Mouse (Mus musculus) neural tube, embryonic 11.5 days (tissue): ENCODE data around the gene Rpl27a. TPM values are rescaled to one million over a fixed set of nuclear protein-coding genes. Genes with fewer than 3 reads are reported as not detected.

ENCODE experiments used
- ATAC-seq: fragments of 200-750 bp; cut with Nextera tagmentation; 2 replicates; pipeline ENCODE4 v1.8.0; 2017; ENCODE audit warnings: moderate number of reproducible peaks, mild to moderate bottlenecking, moderate TSS enrichment, moderate library complexity; ENCODE audit not compliant: insufficient read depth, low FRiP score, low TSS enrichment
- DNase-seq: peaks from one replicate; pipeline ENCODE4 v3.0.0-alpha.2; 2015; ENCODE audit warnings: low spot score
- H3K27ac ChIP-seq: fragments of 300-500 bp; sonication (generic); 2 replicates; pipeline ENCODE4 v1.5.1; 2014; ENCODE audit warnings: low read depth, mild to moderate bottlenecking, low read length
- H3K27me3 ChIP-seq: fragments of 300-500 bp; sonication (generic); 2 replicates; pipeline ENCODE4 v1.6.1; 2014; ENCODE audit warnings: mild to moderate bottlenecking, low read length, mixed read lengths; ENCODE audit not compliant: control insufficient read depth, insufficient read depth
- H3K36me3 ChIP-seq: fragments of 300-500 bp; sonication (generic); 2 replicates; pipeline ENCODE4 v1.6.1; 2014; ENCODE audit warnings: mild to moderate bottlenecking, low read length, moderate library complexity, mixed read lengths; ENCODE audit not compliant: control insufficient read depth, insufficient read depth
- H3K4me1 ChIP-seq: fragments of 300-500 bp; sonication (generic); 2 replicates; pipeline ENCODE4 v1.6.1; 2014; ENCODE audit warnings: low read length, mixed read lengths; ENCODE audit not compliant: control insufficient read depth, insufficient read depth
- H3K4me2 ChIP-seq: fragments of 300-500 bp; sonication (generic); 2 replicates; pipeline ENCODE4 v1.6.1; 2014; ENCODE audit warnings: low read depth, mild to moderate bottlenecking, moderate library complexity
- H3K4me3 ChIP-seq: fragments of 300-500 bp; sonication (generic); 2 replicates; pipeline ENCODE4 v1.5.1; 2014; ENCODE audit warnings: low read depth, low read length
- H3K9ac ChIP-seq: fragments of 300-500 bp; sonication (generic); 2 replicates; pipeline ENCODE4 v1.6.1; 2014; ENCODE audit warnings: mild to moderate bottlenecking, low read length
- H3K9me3 ChIP-seq: fragments of 300-500 bp; sonication (generic); 2 replicates; pipeline ENCODE4 v1.6.1; 2016; ENCODE audit warnings: low read length; ENCODE audit not compliant: control insufficient read depth
- WGBS: fragments of 180-500 bp; shearing (Covaris S2); extraction: QIAGEN DNeasy Blood & Tissue Kit; methylation state at CpG from one replicate; pipeline ENCODE4 v1.1.7; 2014; 5-methylcytosine and 5-hydroxymethylcytosine counted together
- polyA plus RNA-seq: library from polyadenylated mRNA; unstranded; fragments of >200 nt; fragmentation: Nextera tagmentation; extraction: Ambion mirVana; gene quantifications from 2 replicates; pipeline ENCODE4 v1.2.1, GENCODE M21; 2014

The Rpl27a gene
- polyA plus RNA-seq, 1 experiment from 2014 or later, result 115 TPM

DNA sequence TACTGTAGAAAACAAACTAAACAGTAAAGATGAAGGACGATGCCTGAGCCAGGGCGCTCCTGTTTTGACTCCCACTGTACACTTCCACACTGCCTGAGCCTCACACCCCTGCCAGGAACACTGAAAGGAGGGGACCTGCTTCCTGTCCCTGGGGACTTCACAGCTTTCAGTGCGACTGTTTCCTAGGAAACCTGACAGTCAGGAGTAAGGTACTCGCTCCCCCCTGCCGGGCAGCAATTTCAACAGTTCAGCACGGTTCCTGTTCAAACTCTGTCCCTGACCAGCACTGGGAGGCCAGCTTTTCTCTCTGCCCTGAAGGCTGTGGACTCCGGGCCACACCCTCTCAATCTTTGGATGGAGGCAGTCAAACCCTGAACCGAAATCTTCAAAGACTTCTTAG, 11.8 kb upstream of the Rpl27a start:
- WGBS, result 2% methylated on average over 8 of the region's 8 CpGs
- H3K36me3 ChIP-seq, result no peaks in the 10 kb centered on the region
- H3K4me2 ChIP-seq, result peak overlapping the region; percentile 24
- H3K9me3 ChIP-seq, result no peaks in the 10 kb centered on the region
- H3K4me3 ChIP-seq, result no peak overlapping the region
- peak overlapping the region; percentile 44; the same call in 1 of the 2 replicates for H3K9ac ChIP-seq
- peak; percentile 40 for DNase-seq
- H3K4me1 ChIP-seq, result peaks cover 4% of the 10 kb centered on the region
- no peak overlapping the region for H3K27ac ChIP-seq
- no peaks in the 10 kb centered on the region for H3K27me3 ChIP-seq
- ATAC-seq, result peak; percentile 72

DNA sequence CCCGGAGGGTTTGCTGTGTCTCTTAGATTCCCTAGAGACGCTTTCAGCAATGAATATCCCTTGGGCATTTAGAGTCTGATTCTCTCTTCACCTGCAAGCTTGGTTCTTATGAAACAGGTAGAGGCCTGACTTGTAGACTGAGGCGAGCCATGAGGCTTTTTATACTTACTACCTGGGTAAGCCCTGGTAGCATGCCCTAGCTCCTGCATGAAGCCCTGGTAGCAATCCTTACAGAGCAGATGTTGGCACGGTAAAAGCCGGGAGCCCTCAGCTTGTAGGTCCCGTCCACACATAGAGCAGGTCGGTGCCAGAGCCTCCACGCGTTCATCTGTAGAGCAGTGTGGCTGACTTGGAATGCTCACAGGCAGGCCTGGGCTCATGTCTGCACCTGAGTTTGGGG, 11.4 kb upstream of the Rpl27a start:
- no peak for DNase-seq
- no peak overlapping the region for H3K27ac ChIP-seq
- H3K9ac ChIP-seq, result no peak overlapping the region
- no peak overlapping the region; the same call in 1 of the 2 replicates for H3K4me2 ChIP-seq
- peaks cover 4% of the 10 kb centered on the region for H3K4me1 ChIP-seq
- no peak overlapping the region for H3K4me3 ChIP-seq
- H3K9me3 ChIP-seq, result no peaks in the 10 kb centered on the region
- H3K27me3 ChIP-seq, result no peaks in the 10 kb centered on the region
- no peaks in the 10 kb centered on the region for H3K36me3 ChIP-seq
- ATAC-seq, result no peak
- 38% methylated on average over 9 of the region's 9 CpGs for WGBS

DNA sequence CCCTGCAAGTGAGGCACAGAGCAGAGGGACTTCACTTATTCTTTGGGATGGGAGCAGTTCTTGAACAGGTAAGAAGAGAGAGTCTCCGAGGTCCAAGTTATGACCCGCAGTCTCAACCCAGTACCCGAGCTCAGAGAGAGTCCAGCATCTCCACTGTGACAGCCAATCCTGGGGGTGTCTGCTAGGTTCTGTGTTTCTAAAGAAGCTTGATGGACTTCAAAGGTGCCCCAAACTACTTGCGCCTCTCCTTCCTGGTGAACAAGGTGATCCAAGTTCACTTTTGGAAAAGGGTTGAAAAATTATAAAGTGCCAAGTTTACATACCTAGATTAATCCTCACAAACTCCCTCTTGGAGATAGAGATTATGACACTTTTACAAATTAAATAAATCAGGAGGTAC, 10.9 kb upstream of the Rpl27a start, which contains the start of gene Trim66:
Trim66 (minus strand) TSS at position 101 of the 400 bp plus-strand sequence.
- Histone ChIP-seq H3K9me3 (no peaks in the 10 kb centered on the region), H3K4me3 (no peak within 1 kb of the TSS), H3K27me3 (no peaks in the 10 kb centered on the region), H3K9ac (peak within 1 kb of the TSS; percentile 44; the same call in 1 of the 2 replicates), H3K4me1 (peaks cover 4% of the 10 kb centered on the region), H3K36me3 (no peaks in the 10 kb centered on the region), H3K4me2 (peak within 1 kb of the TSS; percentile 24), H3K27ac (no peak within 1 kb of the TSS)
- no peak for ATAC-seq
- DNase-seq, result no peak
- 79% methylated on average over 4 of the region's 4 CpGs for WGBS

DNA sequence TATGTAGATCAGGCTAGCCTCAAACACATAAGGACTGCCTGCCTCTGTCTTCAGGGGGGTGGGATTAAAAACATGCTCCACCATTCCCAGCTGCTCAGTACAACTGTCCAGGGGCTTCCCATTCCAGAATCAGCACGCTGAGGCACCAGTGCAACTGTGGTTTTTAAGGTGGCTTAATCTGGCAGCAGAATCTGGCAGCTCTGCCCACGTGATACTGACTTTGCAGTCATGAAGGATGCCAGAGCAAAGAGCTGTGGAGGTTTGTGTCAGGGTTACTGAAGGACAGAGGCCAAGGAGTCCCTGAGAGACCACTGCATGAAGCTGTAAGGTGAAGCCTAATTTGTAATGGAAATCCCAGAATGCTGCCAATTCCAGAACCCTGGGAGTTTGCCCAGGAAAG, 8.1 kb upstream of the Rpl27a start:
- 69% methylated on average over 2 of the region's 2 CpGs for WGBS
- peaks cover 4% of the 10 kb centered on the region for H3K4me1 ChIP-seq
- no peak overlapping the region for H3K9ac ChIP-seq
- no peak overlapping the region for H3K27ac ChIP-seq
- no peaks in the 10 kb centered on the region for H3K36me3 ChIP-seq
- no peak for ATAC-seq
- no peak overlapping the region for H3K4me2 ChIP-seq
- no peaks in the 10 kb centered on the region for H3K27me3 ChIP-seq
- no peaks in the 10 kb centered on the region for H3K9me3 ChIP-seq
- no peak for DNase-seq
- no peak overlapping the region for H3K4me3 ChIP-seq

DNA sequence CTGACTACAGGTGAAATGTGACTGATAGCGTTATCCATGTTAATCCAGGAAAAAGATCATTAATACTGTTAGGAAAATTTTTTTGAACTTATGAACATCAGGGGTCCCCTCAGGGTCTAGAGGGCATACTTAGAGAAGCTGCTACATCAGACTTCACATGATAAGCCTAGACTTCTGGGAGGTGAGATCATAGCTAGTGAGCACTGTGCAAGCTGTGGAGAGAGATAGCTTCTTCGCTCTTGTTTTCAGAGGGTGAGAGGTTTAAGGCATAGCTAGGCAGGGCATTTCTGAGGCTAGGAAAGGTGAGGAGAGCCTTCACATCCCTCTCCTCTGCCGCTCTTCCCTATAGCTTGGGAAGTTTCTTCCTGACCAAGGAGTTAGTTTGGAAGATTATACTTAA, 7.1 kb upstream of the Rpl27a start:
- H3K4me3 ChIP-seq, result no peak overlapping the region
- H3K27ac ChIP-seq, result no peak overlapping the region
- no peak overlapping the region for H3K9ac ChIP-seq
- no peaks in the 10 kb centered on the region for H3K27me3 ChIP-seq
- no peaks in the 10 kb centered on the region for H3K9me3 ChIP-seq
- DNase-seq, result no peak
- ATAC-seq, result no peak
- WGBS, result 90% methylated on average over 3 of the region's 3 CpGs
- no peak overlapping the region for H3K4me2 ChIP-seq
- no peaks in the 10 kb centered on the region for H3K36me3 ChIP-seq
- H3K4me1 ChIP-seq, result peaks cover 4% of the 10 kb centered on the region

DNA sequence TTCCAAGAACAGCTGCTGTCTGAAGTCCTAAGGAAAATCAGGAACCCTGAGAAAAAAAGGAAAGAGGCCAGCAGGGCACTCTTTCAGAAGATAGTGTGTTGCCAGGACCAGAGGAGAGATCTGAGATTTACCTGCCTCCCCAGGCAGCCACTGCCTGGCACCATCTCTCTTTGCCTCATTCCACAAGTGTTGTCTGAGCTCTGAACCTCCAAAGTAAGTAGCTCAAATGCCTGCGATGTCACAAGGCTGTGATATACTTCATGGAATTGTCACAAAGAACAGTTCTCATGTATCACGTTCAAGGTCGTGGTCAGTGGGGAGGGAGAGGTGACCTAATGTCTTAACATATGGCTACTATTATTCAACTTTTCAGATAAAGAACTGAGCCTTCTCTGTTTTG, 2.4 kb upstream of the Rpl27a start:
- H3K36me3 ChIP-seq, result no peaks in the 10 kb centered on the region
- H3K9ac ChIP-seq, result no peak overlapping the region
- DNase-seq (no peak), ATAC-seq (no peak)
- H3K4me3 ChIP-seq, result no peak overlapping the region
- no peak overlapping the region for H3K4me2 ChIP-seq
- peaks cover 6% of the 10 kb centered on the region; the same call in 1 of the 2 replicates for H3K4me1 ChIP-seq
- WGBS, result 82% methylated on average over 3 of the region's 3 CpGs
- H3K27ac ChIP-seq, result no peak overlapping the region
- H3K9me3 ChIP-seq, result no peaks in the 10 kb centered on the region
- no peaks in the 10 kb centered on the region for H3K27me3 ChIP-seq

DNA sequence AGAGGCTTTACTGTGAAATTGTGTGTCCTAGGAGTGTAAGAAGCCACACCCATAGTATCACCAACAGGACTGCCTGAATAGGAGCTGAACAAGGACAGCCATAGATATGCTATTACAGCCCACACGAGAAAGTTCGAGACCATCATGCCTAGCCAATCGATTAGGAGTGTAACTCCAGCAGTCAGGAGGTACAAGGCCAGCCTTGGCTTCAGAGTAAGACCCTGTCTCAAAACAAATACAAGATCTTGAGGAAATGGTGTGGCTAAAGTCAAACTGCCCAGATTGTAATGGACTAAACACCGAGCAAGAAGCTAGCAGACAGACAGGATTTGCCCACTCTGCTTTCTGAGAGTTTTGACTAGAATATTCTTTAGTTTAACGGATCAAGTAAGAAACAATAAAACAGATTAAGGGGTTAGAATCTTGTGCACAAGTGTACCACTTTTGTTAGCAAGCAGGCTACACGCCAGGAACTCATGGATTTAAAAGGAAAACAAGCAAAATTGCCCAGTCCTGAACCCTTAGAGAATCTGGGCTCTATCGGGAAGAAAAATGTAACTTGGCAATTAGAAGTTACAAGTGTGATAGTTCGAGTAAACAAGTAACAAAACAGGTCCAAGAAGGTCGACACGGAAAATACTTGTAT, 788 bp upstream of the Rpl27a start:
- ATAC-seq (no peak), DNase-seq (no peak)
- Histone ChIP-seq H3K4me1 (peaks cover 6% of the 10 kb centered on the region; the same call in 1 of the 2 replicates), H3K27me3 (no peaks in the 10 kb centered on the region), H3K4me2 (peak overlapping the region; percentile 78), H3K4me3 (peak overlapping the region; percentile 99), H3K9me3 (no peaks in the 10 kb centered on the region), H3K9ac (peak overlapping the region; percentile 99), H3K27ac (peak overlapping the region; percentile 90), H3K36me3 (peaks cover 6% of the 10 kb centered on the region)
- 22% methylated on average over 10 of the region's 10 CpGs for WGBS

DNA sequence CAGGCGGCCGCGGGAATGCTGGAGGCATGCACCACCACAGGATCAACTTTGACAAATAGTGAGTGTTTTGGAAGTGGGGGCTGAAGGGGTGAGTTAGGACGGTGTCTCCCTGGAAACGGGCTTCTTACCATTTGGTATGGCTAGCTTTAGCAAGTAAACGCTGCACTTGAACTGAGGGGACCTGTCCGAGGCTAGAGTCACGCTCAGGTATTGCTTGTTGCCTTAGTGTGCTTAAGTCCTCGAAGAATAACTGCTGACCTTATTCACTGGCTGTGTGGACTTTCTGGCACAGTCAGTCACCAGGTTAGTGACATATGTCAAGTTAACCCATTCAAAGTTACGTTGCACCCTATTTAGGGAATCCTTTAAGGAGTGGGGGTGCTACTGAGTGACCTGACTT, 989 bp downstream of the Rpl27a start:
- H3K4me2 ChIP-seq, result peak overlapping the region; percentile 78
- WGBS, result 3% methylated on average over 10 of the region's 10 CpGs
- peak overlapping the region; percentile 99 for H3K9ac ChIP-seq
- peak overlapping the region; percentile 99 for H3K4me3 ChIP-seq
- peaks cover 6% of the 10 kb centered on the region; the same call in 1 of the 2 replicates for H3K4me1 ChIP-seq
- no peaks in the 10 kb centered on the region for H3K27me3 ChIP-seq
- ATAC-seq (no peak), DNase-seq (no peak)
- H3K27ac ChIP-seq, result peak overlapping the region; percentile 90; the same call in 1 of the 2 replicates
- peaks cover 8% of the 10 kb centered on the region for H3K36me3 ChIP-seq
- no peaks in the 10 kb centered on the region for H3K9me3 ChIP-seq

DNA sequence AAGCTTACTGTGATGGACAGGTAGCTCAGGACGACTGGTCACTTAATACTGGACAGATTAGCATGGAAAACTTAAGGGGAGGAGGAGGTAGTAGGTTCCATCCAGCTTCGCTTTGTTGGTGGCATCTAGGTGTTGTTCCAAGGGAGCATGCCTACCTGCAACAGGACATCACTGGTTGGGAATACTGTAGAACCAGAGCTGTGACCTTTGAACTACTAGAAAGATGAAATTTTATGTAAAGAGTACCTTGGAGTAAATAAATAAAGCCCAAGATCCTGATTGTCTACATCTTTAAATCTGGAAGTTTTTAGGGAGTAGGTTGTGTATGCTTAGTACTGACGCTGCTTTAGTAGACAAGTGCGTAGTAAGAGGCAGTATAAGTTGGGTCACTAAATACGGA, 3.1 kb downstream of the Rpl27a start:
- H3K9ac ChIP-seq, result no peak overlapping the region
- no peak overlapping the region for H3K4me2 ChIP-seq
- DNase-seq (no peak), ATAC-seq (no peak)
- no peak overlapping the region for H3K4me3 ChIP-seq
- peaks cover 6% of the 10 kb centered on the region; the same call in 1 of the 2 replicates for H3K4me1 ChIP-seq
- H3K36me3 ChIP-seq, result peaks cover 8% of the 10 kb centered on the region
- H3K27ac ChIP-seq, result no peak overlapping the region
- no peaks in the 10 kb centered on the region for H3K27me3 ChIP-seq
- H3K9me3 ChIP-seq, result no peaks in the 10 kb centered on the region
- WGBS, result 84% methylated on average over 5 of the region's 5 CpGs
